In genomic region chrX:38454900-38455299, GRCm38 (mm10) we compare ENCODE assay signal across 8 mouse cellular contexts. TPM values are rescaled to one million over a fixed set of nuclear protein-coding genes. Genes with fewer than 3 reads are reported as not detected.
DNase-seq lines count a peak whose midpoint lies in the region; ATAC-seq lines count a peak whose summit lies in the region.

No protein-coding gene starts in this region.

- 34% methylated on average over 2 of the region's 2 CpGs for WGBS in embryonic facial prominence, embryonic 10.5 days
- 11% methylated on average over 2 of the region's 2 CpGs for WGBS in intestine, embryonic 14.5 days
- WGBS in midbrain, embryonic 13.5 days: 39% methylated on average over 2 of the region's 2 CpGs

- peak overlapping the region; percentile 53 for H3K4me2 ChIP-seq in intestine, embryonic 14.5 days (ENCODE audit: low read length)
- peak overlapping the region; percentile 60 for H3K4me2 ChIP-seq in midbrain, embryonic 13.5 days (replicated peaks)

- ATAC-seq in intestine, embryonic 14.5 days (replicated peaks; ENCODE audit: low FRiP score, low TSS enrichment, low read depth): no peak
- no peak for ATAC-seq in midbrain, embryonic 13.5 days
- ATAC-seq in erythroid progenitor cell, adult 5-6 weeks (replicated peaks; ENCODE audit: low FRiP score, poor library complexity, severe bottlenecking): no peak

- peak overlapping the region; percentile 72 for H3K4me3 ChIP-seq in embryonic facial prominence, embryonic 10.5 days
- H3K4me3 ChIP-seq in intestine, embryonic 14.5 days (ENCODE audit: low read depth, low read length): peak overlapping the region; percentile 52
- H3K4me3 ChIP-seq in midbrain, embryonic 13.5 days (replicated peaks): peak overlapping the region; percentile 59

- no peak overlapping the region for H3K27ac ChIP-seq in embryonic facial prominence, embryonic 10.5 days (replicated peaks)
- no peak overlapping the region for H3K27ac ChIP-seq in intestine, embryonic 14.5 days (ENCODE audit: low read depth)
- no peak overlapping the region for H3K27ac ChIP-seq in midbrain, embryonic 13.5 days

- DNase-seq in kidney, adult 8-10 months: peak; percentile 32 to 40
- no peak for DNase-seq in kidney, postnatal 14 days
- DNase-seq in embryonic facial prominence, embryonic 10.5 days (ENCODE audit: low spot score): no peak
- no peak for DNase-seq in intestine, embryonic 14.5 days (ENCODE audit: low spot score)
- no peak for DNase-seq in frontal cortex, postnatal 14 days (ENCODE audit: low spot score in 2 of 2)
- DNase-seq in thymus, postnatal 36 days: no peak

- no peaks in the 10 kb centered on the region for H3K27me3 ChIP-seq in embryonic facial prominence, embryonic 10.5 days (replicated peaks; ENCODE audit: low read depth, poor library complexity, severe bottlenecking)
- no peaks in the 10 kb centered on the region for H3K27me3 ChIP-seq in intestine, embryonic 14.5 days (replicated peaks; ENCODE audit: control insufficient read depth, insufficient read depth, low read length)
- H3K27me3 ChIP-seq in midbrain, embryonic 13.5 days: no peaks in the 10 kb centered on the region

- H3K9me3 ChIP-seq in embryonic facial prominence, embryonic 10.5 days: no peaks in the 10 kb centered on the region
- no peaks in the 10 kb centered on the region for H3K9me3 ChIP-seq in intestine, embryonic 14.5 days (ENCODE audit: control insufficient read depth, low read length)
- no peaks in the 10 kb centered on the region for H3K9me3 ChIP-seq in midbrain, embryonic 13.5 days

- peaks cover 28% of the 10 kb centered on the region for H3K36me3 ChIP-seq in embryonic facial prominence, embryonic 10.5 days (replicated peaks)
- peaks cover 20% of the 10 kb centered on the region for H3K36me3 ChIP-seq in intestine, embryonic 14.5 days (ENCODE audit: control insufficient read depth, insufficient read depth, low read length)
- peaks cover 7% of the 10 kb centered on the region for H3K36me3 ChIP-seq in midbrain, embryonic 13.5 days

- no peaks in the 10 kb centered on the region for H3K4me1 ChIP-seq in embryonic facial prominence, embryonic 10.5 days
- H3K4me1 ChIP-seq in intestine, embryonic 14.5 days (replicated peaks; ENCODE audit: control insufficient read depth, insufficient read depth, low read length): no peaks in the 10 kb centered on the region
- peaks cover 4% of the 10 kb centered on the region for H3K4me1 ChIP-seq in midbrain, embryonic 13.5 days (replicated peaks)

- no peak overlapping the region; the same call in 1 of the 2 replicates for H3K9ac ChIP-seq in intestine, embryonic 14.5 days (ENCODE audit: low read length)
- no peak overlapping the region for H3K9ac ChIP-seq in midbrain, embryonic 13.5 days (replicated peaks)

RNA-seq across cellular contexts. Expression of gene Lamp2, which starts 1.4 kb away (rescaled TPM):
- 68.3 and 70.3 TPM in 2 replicates for polyA plus RNA-seq in embryonic facial prominence, embryonic 10.5 days (2016; fragmentation: Nextera tagmentation; extraction: Ambion mirVana)
- 131 and 144 TPM in 2 replicates for polyA plus RNA-seq in intestine, embryonic 14.5 days (2014; fragmentation: Nextera tagmentation; extraction: Ambion mirVana)
- polyA plus RNA-seq in midbrain, embryonic 13.5 days (2015; fragmentation: Nextera tagmentation; extraction: Ambion mirVana): 53.8 and 56.4 TPM in 2 replicates
- total RNA-seq in erythroid progenitor cell, adult 5-6 weeks (2015; ENCODE audit: low replicate concordance): 79.6 and 86.1 TPM in 2 replicates
- total RNA-seq in erythroid progenitor cell, adult 5-6 weeks (2017; ENCODE audit: low replicate concordance): 42.2 and 54.8 TPM in 2 replicates

Comparison
In these comparisons a context has a peak if more than half of its experiments do, and no peak if none do; other contexts are left out.
1. DNase-seq: peak in kidney, adult 8-10 months (2 of 2); none in kidney, postnatal 14 days (single experiment), embryonic facial prominence, embryonic 10.5 days (single experiment), intestine, embryonic 14.5 days (single experiment), frontal cortex, postnatal 14 days (0 of 2) and thymus, postnatal 36 days (0 of 2).
2. Peak in every context shown above with its lines, with median percentiles within 50 percentile points of each other: H3K4me3 ChIP-seq.